Mouse (Mus musculus) adrenal gland, adult 8-10 months (tissue): ENCODE measurements at regions not wholly inside any gene's neighbourhood (a gene's known extent, or its start where the extent isn't known, plus 50 kb on each side); places are given as distances from the start of the nearest gene placed in this dataset.

Source experiments
- DNase-seq: peaks from one replicate; pipeline ENCODE4 v3.0.0; 2022

- DNase-seq, result no peak
Observed at GRCm38 (mm10) chr4:4875257-4875656, 82.1 kb upstream of the Impad1 start.

DNA sequence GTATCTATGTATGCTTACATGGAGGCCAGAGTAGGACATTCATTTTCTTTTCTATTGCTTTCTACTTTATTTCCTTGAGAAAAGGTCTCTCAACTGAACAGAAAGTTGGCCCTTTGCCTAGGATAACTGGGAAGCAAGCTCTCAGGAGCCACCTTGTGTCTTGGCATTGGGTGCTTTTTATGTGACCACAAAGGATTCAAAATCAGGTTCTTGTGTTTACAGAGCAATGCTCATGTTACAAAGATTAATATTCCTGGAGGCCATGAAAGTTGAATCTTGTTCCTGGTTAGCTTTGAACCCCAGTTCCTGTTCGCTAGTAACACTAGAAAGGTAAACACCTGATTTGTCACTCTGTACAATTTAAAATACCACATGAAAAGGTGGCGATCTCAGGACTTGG, 65.2 kb upstream of the Impad1 start:
- DNase-seq, result no peak
